ENCODE assay signal across 7 mouse cellular contexts in the genomic region with DNA sequence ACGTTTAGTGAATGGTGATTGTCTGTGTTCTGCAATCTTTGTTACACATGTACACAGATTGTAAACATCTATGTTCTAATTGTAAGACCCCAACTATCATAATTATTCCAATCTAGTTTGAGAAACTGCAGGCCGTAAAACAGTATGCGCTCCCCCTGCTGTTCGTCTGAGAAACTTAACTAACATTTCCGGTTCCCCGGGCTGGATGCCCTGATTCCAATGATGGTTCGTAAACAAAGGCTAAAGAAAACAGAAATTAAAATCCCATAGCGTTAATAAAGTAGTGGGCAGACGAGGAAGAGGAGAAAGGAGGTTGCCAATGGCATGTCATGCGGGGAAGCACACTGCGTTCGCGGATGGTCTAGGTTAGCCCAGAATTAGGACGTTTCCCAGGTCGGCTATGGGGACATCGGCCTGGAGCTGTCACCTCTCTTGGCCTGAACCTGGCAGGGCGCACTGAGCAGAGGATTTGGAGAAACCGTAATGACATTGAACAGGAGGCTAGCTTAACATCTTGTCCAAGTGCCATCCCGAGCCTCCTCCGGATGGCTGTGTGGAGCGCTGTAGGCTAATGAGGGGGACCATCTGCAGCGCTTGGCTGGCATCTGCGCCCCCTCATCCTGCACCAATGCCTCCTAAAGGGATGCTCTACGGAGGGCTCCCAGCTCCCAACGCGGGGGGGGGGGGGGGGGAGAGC. TPM values are rescaled to one million over a fixed set of nuclear protein-coding genes. Genes with fewer than 3 reads are reported as not detected.
DNase-seq lines count a peak whose midpoint lies in the region; ATAC-seq and TF ChIP-seq lines count a peak whose summit lies in the region.

No protein-coding gene starts in this region.

- no peak for DNase-seq in Patski (ENCODE audit: low read depth, low spot score)
- DNase-seq in embryo, embryonic 11 days, result peak; percentile 72
- peak; percentile 63 for DNase-seq in heart, postnatal 4 days
- peak; percentile 50 to 52 for DNase-seq in layer of hippocampus, postnatal 36 days
- peak; percentile 29 for DNase-seq in right cerebral cortex, postnatal 25 days

- in situ Hi-C loops in Patski (cut with MboI; ENCODE audit: low pct_unique_long_range_greater_than_20kb), result loop anchor here (5.0 to 10.0 kb wide), 3 partner anchors 179 to 469 kb away; no protein-coding TSS in a partner anchor

- H3K4me3 ChIP-seq in macrophage (ENCODE audit: inconsistent target), result peak overlapping the region; percentile 0; the same call in 1 of the 2 replicates

- no peak overlapping the region for H3K27ac ChIP-seq in macrophage

- TF ChIP-seq CTCF in Patski (IDR thresholded peaks at IDR 0.05), result peak; percentile 57

- ATAC-seq in CD4-positive, CD25-positive, alpha-beta regulatory T cell, adult 4 months, result peak; percentile 82
- no peak for ATAC-seq in Patski

- H3K27me3 ChIP-seq in Patski, result peaks cover 14% of the 10 kb centered on the region

- no peaks in the 10 kb centered on the region for H3K36me3 ChIP-seq in macrophage (ENCODE audit: inconsistent target)

- WGBS in macrophage (ENCODE audit: missing documents), result 25% methylated on average over 26 of the region's 26 CpGs

- POLR2A ChIA-PET in Patski (lab: Charles Lee), result no interaction called here

- no peaks in the 10 kb centered on the region; the same call in 1 of the 2 replicates for H3K79me2 ChIP-seq in macrophage (ENCODE audit: inconsistent target)

- CTCF ChIA-PET in Patski (lab: Charles Lee), result interaction anchor here (1.0 to 1.3 kb wide), 3 partner anchors 17 to 277 kb away, joined by 4 to 6 read pairs (median 4); no protein-coding TSS in a partner anchor

RNA-seq across cellular contexts. Expression of gene Hnrnpa3, which starts 55.7 kb away (rescaled TPM):
- 100 to 1,000 TPM; 113 to 198 TPM for polyA plus RNA-seq in CD4-positive, CD25-positive, alpha-beta regulatory T cell, adult 4 months (2017; shearing (Covaris generic))
- polyA plus RNA-seq in Patski (2021) (249 TPM), macrophage (2018) (346 to 1,286 TPM (median 601 TPM) in 3 replicates)
- 100 to 1,000 TPM; 504 to 509 TPM for total RNA-seq in heart, postnatal 4 days (2021)
- 100 to 1,000 TPM; 319 to 330 TPM for total RNA-seq in layer of hippocampus, postnatal 36 days (2021)
- 100 to 1,000 TPM; 404 to 869 (median 663) TPM for total RNA-seq in macrophage (2018; cell fraction: chromatin; rRNA removed)
- total RNA-seq in macrophage (2018; cell fraction: cytosol; rRNA removed), result 100 to 1,000 TPM; 291 to 595 (median 415) TPM
- total RNA-seq in macrophage (2018; cell fraction: nucleus; rRNA removed), result 100 to 1,000 TPM; 332 to 659 (median 518) TPM
